Mouse (Mus musculus): ENCODE measurements around the gene Adnp. TPM values are rescaled to one million over a fixed set of nuclear protein-coding genes. Genes with fewer than 3 reads are reported as not detected.

Gene Adnp
- polyA plus RNA-seq, 1 experiment from 2014 or later = 12.2 TPM

- no peak overlapping the region for H3K4me2 ChIP-seq (ENCODE audit: low read depth, severe bottlenecking)
- H3K4me3 ChIP-seq (ENCODE audit: low read depth, low read length) = no peak overlapping the region
- no peak overlapping the region for H3K9ac ChIP-seq (ENCODE audit: low read length)
- peaks cover 3% of the 10 kb centered on the region; the same call in 1 of the 2 replicates for H3K4me1 ChIP-seq (ENCODE audit: control insufficient read depth, insufficient read depth, low read length)
- peaks cover 9% of the 10 kb centered on the region; the same call in 1 of the 2 replicates for H3K36me3 ChIP-seq (ENCODE audit: control insufficient read depth, insufficient read depth, low read length)
- H3K27ac ChIP-seq (replicated peaks; ENCODE audit: low read depth, low read length) = no peak overlapping the region
- WGBS = 95% methylated on average over 1 of the region's 1 CpGs
- DNase-seq (ENCODE audit: low spot score) (no peak), ATAC-seq (ENCODE audit: insufficient number of reproducible peaks, low FRiP score, low TSS enrichment, low read depth) (no peak)
- no peaks in the 10 kb centered on the region for H3K27me3 ChIP-seq (ENCODE audit: control insufficient read depth, insufficient read depth, low read length)
- no peaks in the 10 kb centered on the region for H3K9me3 ChIP-seq (ENCODE audit: control insufficient read depth, low read length)
These were observed 8.5 kb downstream of the Adnp start for GRCm38 (mm10) chr2:168198421-168198820.

GRCm38 (mm10) chr2:168195721-168196120 lies 11.2 kb downstream of the Adnp start:
- no peaks in the 10 kb centered on the region for H3K27me3 ChIP-seq (ENCODE audit: control insufficient read depth, insufficient read depth, low read length)
- DNase-seq (ENCODE audit: low spot score) (no peak), ATAC-seq (ENCODE audit: insufficient number of reproducible peaks, low FRiP score, low TSS enrichment, low read depth) (no peak)
- H3K27ac ChIP-seq (replicated peaks; ENCODE audit: low read depth, low read length) = no peak overlapping the region
- no peak overlapping the region for H3K4me3 ChIP-seq (ENCODE audit: low read depth, low read length)
- 83% methylated on average over 2 of the region's 2 CpGs for WGBS
- peaks cover 7% of the 10 kb centered on the region; the same call in 1 of the 2 replicates for H3K36me3 ChIP-seq (ENCODE audit: control insufficient read depth, insufficient read depth, low read length)
- peaks cover 3% of the 10 kb centered on the region; the same call in 1 of the 2 replicates for H3K4me1 ChIP-seq (ENCODE audit: control insufficient read depth, insufficient read depth, low read length)
- no peaks in the 10 kb centered on the region for H3K9me3 ChIP-seq (ENCODE audit: control insufficient read depth, low read length)
- no peak overlapping the region for H3K4me2 ChIP-seq (ENCODE audit: low read depth, severe bottlenecking)
- no peak overlapping the region for H3K9ac ChIP-seq (ENCODE audit: low read length)

- no peak overlapping the region for H3K9ac ChIP-seq (ENCODE audit: low read length)
- no peaks in the 10 kb centered on the region for H3K4me1 ChIP-seq (ENCODE audit: control insufficient read depth, insufficient read depth, low read length)
- DNase-seq (ENCODE audit: low spot score) (no peak), ATAC-seq (ENCODE audit: insufficient number of reproducible peaks, low FRiP score, low TSS enrichment, low read depth) (no peak)
- no peak overlapping the region for H3K4me3 ChIP-seq (ENCODE audit: low read depth, low read length)
- H3K27ac ChIP-seq (replicated peaks; ENCODE audit: low read depth, low read length) = no peak overlapping the region
- H3K36me3 ChIP-seq (ENCODE audit: control insufficient read depth, insufficient read depth, low read length) = peaks cover 4% of the 10 kb centered on the region; the same call in 1 of the 2 replicates
- H3K9me3 ChIP-seq (ENCODE audit: control insufficient read depth, low read length) = no peaks in the 10 kb centered on the region
- no peaks in the 10 kb centered on the region for H3K27me3 ChIP-seq (ENCODE audit: control insufficient read depth, insufficient read depth, low read length)
- H3K4me2 ChIP-seq (ENCODE audit: low read depth, severe bottlenecking) = no peak overlapping the region
- 80% methylated on average over 2 of the region's 2 CpGs for WGBS
These were observed 13.2 kb downstream of the Adnp start for GRCm38 (mm10) chr2:168193685-168194084.

GRCm38 (mm10) chr2:168191856-168192255 lies 15.1 kb downstream of the Adnp start:
- no peak for ATAC-seq (ENCODE audit: insufficient number of reproducible peaks, low FRiP score, low TSS enrichment, low read depth)
- H3K36me3 ChIP-seq (ENCODE audit: control insufficient read depth, insufficient read depth, low read length) = peaks cover 6% of the 10 kb centered on the region; the same call in 1 of the 2 replicates
- no peak for DNase-seq (ENCODE audit: low spot score)
- H3K9me3 ChIP-seq (ENCODE audit: control insufficient read depth, low read length) = no peaks in the 10 kb centered on the region
- no peaks in the 10 kb centered on the region for H3K4me1 ChIP-seq (ENCODE audit: control insufficient read depth, insufficient read depth, low read length)
- H3K4me3 ChIP-seq (ENCODE audit: low read depth, low read length) = no peak overlapping the region
- H3K27me3 ChIP-seq (ENCODE audit: control insufficient read depth, insufficient read depth, low read length) = no peaks in the 10 kb centered on the region
- no peak overlapping the region for H3K9ac ChIP-seq (ENCODE audit: low read length)
- WGBS = 93% methylated on average over 2 of the region's 2 CpGs
- no peak overlapping the region for H3K27ac ChIP-seq (replicated peaks; ENCODE audit: low read depth, low read length)
- no peak overlapping the region for H3K4me2 ChIP-seq (ENCODE audit: low read depth, severe bottlenecking)

DNA sequence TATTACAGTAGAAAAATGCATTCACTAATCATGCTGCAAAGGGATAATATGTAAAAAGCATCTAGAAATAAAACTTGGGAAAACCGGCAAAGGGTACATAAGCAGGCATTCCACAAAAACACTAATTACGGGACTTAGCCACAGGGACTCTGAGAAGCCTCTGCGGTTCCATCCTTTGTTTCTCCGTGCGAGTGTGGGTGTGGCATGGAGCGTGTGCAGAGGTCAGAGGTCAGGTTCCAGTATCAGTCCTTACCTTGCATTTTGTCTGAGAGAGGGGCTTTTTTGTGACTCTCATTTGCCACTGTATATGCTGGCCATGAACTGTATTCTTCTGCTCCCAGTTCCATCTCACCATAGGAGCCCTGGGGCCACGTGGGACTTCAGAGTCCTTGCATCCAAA lies 31.0 kb downstream of the Adnp start:
- Histone ChIP-seq H3K27ac (replicated peaks; ENCODE audit: low read depth, low read length) (no peak overlapping the region), H3K4me2 (ENCODE audit: low read depth, severe bottlenecking) (no peak overlapping the region), H3K9ac (ENCODE audit: low read length) (no peak overlapping the region), H3K9me3 (ENCODE audit: control insufficient read depth, low read length) (no peaks in the 10 kb centered on the region), H3K4me1 (ENCODE audit: control insufficient read depth, insufficient read depth, low read length) (no peaks in the 10 kb centered on the region), H3K4me3 (ENCODE audit: low read depth, low read length) (no peak overlapping the region), H3K27me3 (ENCODE audit: control insufficient read depth, insufficient read depth, low read length) (no peaks in the 10 kb centered on the region), H3K36me3 (ENCODE audit: control insufficient read depth, insufficient read depth, low read length) (peaks cover 12% of the 10 kb centered on the region)
- ATAC-seq (ENCODE audit: insufficient number of reproducible peaks, low FRiP score, low TSS enrichment, low read depth) (no peak), DNase-seq (ENCODE audit: low spot score) (no peak)
- WGBS = 64% methylated on average over 7 of the region's 7 CpGs

DNA sequence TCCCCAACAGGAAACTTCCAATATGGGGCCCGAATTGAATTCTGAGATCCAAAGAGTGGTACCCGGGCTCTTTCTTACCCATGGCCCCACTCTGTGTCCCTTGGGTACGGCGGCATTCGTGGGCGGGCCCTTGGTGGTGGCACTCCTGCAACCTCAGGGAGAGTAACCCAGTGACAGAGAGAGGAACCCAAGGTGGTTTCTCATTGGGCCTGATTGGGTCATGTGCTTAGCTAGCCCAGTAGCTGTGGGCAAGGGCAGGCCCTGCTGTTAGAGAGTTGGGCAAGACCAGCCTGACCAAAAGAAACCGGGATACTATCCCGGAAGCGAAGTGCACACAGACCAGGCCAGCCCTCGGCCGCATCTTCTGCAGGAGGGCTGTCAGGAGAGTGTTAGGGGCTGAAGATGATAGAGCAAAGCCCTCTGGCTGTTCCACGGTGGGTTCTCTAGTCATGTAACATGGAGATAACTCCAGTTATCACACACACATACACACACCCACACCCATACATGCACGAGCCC lies 36.7 kb downstream of the Adnp start:
- ATAC-seq (ENCODE audit: insufficient number of reproducible peaks, low FRiP score, low TSS enrichment, low read depth) (no peak), DNase-seq (ENCODE audit: low spot score) (peak; percentile 63)
- Histone ChIP-seq H3K9ac (ENCODE audit: low read length) (peak overlapping the region; percentile 12; the same call in 1 of the 2 replicates), H3K4me1 (ENCODE audit: control insufficient read depth, insufficient read depth, low read length) (peaks cover 36% of the 10 kb centered on the region), H3K36me3 (ENCODE audit: control insufficient read depth, insufficient read depth, low read length) (peaks cover 2% of the 10 kb centered on the region; the same call in 1 of the 2 replicates), H3K27ac (replicated peaks; ENCODE audit: low read depth, low read length) (peak overlapping the region; percentile 94), H3K4me3 (ENCODE audit: low read depth, low read length) (no peak overlapping the region; the same call in 1 of the 2 replicates), H3K4me2 (ENCODE audit: low read depth, severe bottlenecking) (peak overlapping the region; percentile 49), H3K9me3 (ENCODE audit: control insufficient read depth, low read length) (no peaks in the 10 kb centered on the region), H3K27me3 (ENCODE audit: control insufficient read depth, insufficient read depth, low read length) (no peaks in the 10 kb centered on the region)
- 6% methylated on average over 13 of the region's 13 CpGs for WGBS

GRCm38 (mm10) chr2:168169800-168170113 lies 37.2 kb downstream of the Adnp start:
- Histone ChIP-seq H3K36me3 (ENCODE audit: control insufficient read depth, insufficient read depth, low read length) (peaks cover 2% of the 10 kb centered on the region; the same call in 1 of the 2 replicates), H3K4me1 (ENCODE audit: control insufficient read depth, insufficient read depth, low read length) (peaks cover 36% of the 10 kb centered on the region), H3K27ac (replicated peaks; ENCODE audit: low read depth, low read length) (peak overlapping the region; percentile 94), H3K9me3 (ENCODE audit: control insufficient read depth, low read length) (no peaks in the 10 kb centered on the region), H3K4me2 (ENCODE audit: low read depth, severe bottlenecking) (peak overlapping the region; percentile 49), H3K27me3 (ENCODE audit: control insufficient read depth, insufficient read depth, low read length) (no peaks in the 10 kb centered on the region), H3K4me3 (ENCODE audit: low read depth, low read length) (no peak overlapping the region; the same call in 1 of the 2 replicates), H3K9ac (ENCODE audit: low read length) (no peak overlapping the region; the same call in 1 of the 2 replicates)
- no peak; the same call in 1 of the 2 replicates for ATAC-seq (ENCODE audit: insufficient number of reproducible peaks, low FRiP score, low TSS enrichment, low read depth)
- DNase-seq (ENCODE audit: low spot score) = no peak
- under 1% methylated on average over 9 of the region's 9 CpGs for WGBS

GRCm38 (mm10) chr2:168168892-168169799 lies 37.8 kb downstream of the Adnp start:
- Histone ChIP-seq H3K36me3 (ENCODE audit: control insufficient read depth, insufficient read depth, low read length) (peaks cover 2% of the 10 kb centered on the region; the same call in 1 of the 2 replicates), H3K27me3 (ENCODE audit: control insufficient read depth, insufficient read depth, low read length) (no peaks in the 10 kb centered on the region), H3K4me3 (ENCODE audit: low read depth, low read length) (no peak overlapping the region; the same call in 1 of the 2 replicates), H3K4me1 (ENCODE audit: control insufficient read depth, insufficient read depth, low read length) (peaks cover 36% of the 10 kb centered on the region), H3K27ac (replicated peaks; ENCODE audit: low read depth, low read length) (peak overlapping the region; percentile 94), H3K9ac (ENCODE audit: low read length) (0 out of 2 replicates have a peak overlapping the region, but pooled peaks have one; percentile 12), H3K9me3 (ENCODE audit: control insufficient read depth, low read length) (no peaks in the 10 kb centered on the region), H3K4me2 (ENCODE audit: low read depth, severe bottlenecking) (peak overlapping the region; percentile 49)
- peak; percentile 91 for DNase-seq (ENCODE audit: low spot score)
- peak; percentile 90 for ATAC-seq (ENCODE audit: insufficient number of reproducible peaks, low FRiP score, low TSS enrichment, low read depth)
- 14% methylated on average over 9 of the region's 9 CpGs for WGBS

Measured in limb, embryonic 11.5 days (tissue).